ENCODE assay signal across 14 mouse cellular contexts in the genomic region with DNA sequence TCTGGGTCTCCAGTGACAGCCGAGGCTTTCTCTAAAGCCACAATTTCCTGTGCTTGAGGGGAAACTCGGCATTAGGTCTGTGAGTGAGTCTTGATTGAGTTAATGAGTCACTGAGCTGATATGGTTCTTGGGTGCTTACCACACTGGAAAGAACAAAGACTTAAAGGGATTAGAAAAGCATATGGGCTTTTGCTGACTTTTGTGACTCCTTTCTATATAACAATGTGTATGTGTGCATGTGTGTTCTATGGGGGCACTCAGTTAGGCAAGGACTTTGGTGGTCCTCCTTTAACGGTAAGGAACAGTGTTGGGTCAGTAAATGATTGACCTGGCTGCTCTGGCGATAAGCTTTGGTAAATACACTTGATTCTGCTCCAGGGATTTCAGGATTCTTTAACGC. TPM values are rescaled to one million over a fixed set of nuclear protein-coding genes. Genes with fewer than 3 reads are reported as not detected.
DNase-seq lines count a peak whose midpoint lies in the region; ATAC-seq and TF ChIP-seq lines count a peak whose summit lies in the region.
"Had no signal": no experiment of that assay in that cellular context is flagged by ENCODE, and none has a peak within 500 bp of the region (broad histone marks: within the 10 kb centered on the region; RNA-seq: fewer than 3 reads in every experiment).

No protein-coding gene starts in this region.

- peak; percentile 78 for ATAC-seq in lung, embryonic 14.5 days (ENCODE audit: insufficient read depth)
- peak; percentile 86 for ATAC-seq in intestine, embryonic 14.5 days (replicated peaks; ENCODE audit: low FRiP score, low TSS enrichment, low read depth)
- ATAC-seq in stomach, embryonic 14.5 days (ENCODE audit: insufficient number of reproducible peaks, insufficient read depth, low FRiP score, low read depth), result peak; percentile 93
- no peak for ATAC-seq in forebrain, embryonic 11.5 days (replicated peaks; ENCODE audit: low FRiP score)

- no peaks in the 10 kb centered on the region for H3K36me3 ChIP-seq in lung, embryonic 14.5 days (ENCODE audit: insufficient read depth)
- H3K36me3 ChIP-seq in intestine, embryonic 14.5 days (ENCODE audit: control insufficient read depth, insufficient read depth, low read length), result no peaks in the 10 kb centered on the region
- H3K36me3 ChIP-seq in stomach, embryonic 14.5 days (ENCODE audit: control insufficient read depth, insufficient read depth, low read length), result no peaks in the 10 kb centered on the region
- H3K36me3 ChIP-seq in forebrain, embryonic 11.5 days (ENCODE audit: control insufficient read depth, insufficient read depth, low read length), result no peaks in the 10 kb centered on the region

- no peaks in the 10 kb centered on the region for H3K9me3 ChIP-seq in lung, embryonic 14.5 days (ENCODE audit: low read depth, low read length)
- no peaks in the 10 kb centered on the region for H3K9me3 ChIP-seq in intestine, embryonic 14.5 days (ENCODE audit: control insufficient read depth, low read length)
- H3K9me3 ChIP-seq in stomach, embryonic 14.5 days (ENCODE audit: control insufficient read depth, low read depth, low read length), result no peaks in the 10 kb centered on the region
- no peaks in the 10 kb centered on the region for H3K9me3 ChIP-seq in forebrain, embryonic 11.5 days (ENCODE audit: control insufficient read depth, low read length)

- H3K4me2 ChIP-seq in lung, embryonic 14.5 days, result no peak overlapping the region
- peak overlapping the region; percentile 28 for H3K4me2 ChIP-seq in intestine, embryonic 14.5 days (ENCODE audit: low read length)
- H3K4me2 ChIP-seq in stomach, embryonic 14.5 days (replicated peaks; ENCODE audit: low read depth, low read length), result no peak overlapping the region
- no peak overlapping the region for H3K4me2 ChIP-seq in forebrain, embryonic 11.5 days (ENCODE audit: low read depth, low read length, severe bottlenecking)

- no peak overlapping the region for H3K9ac ChIP-seq in lung, embryonic 14.5 days
- H3K9ac ChIP-seq in intestine, embryonic 14.5 days (ENCODE audit: low read length), result no peak overlapping the region
- no peak overlapping the region for H3K9ac ChIP-seq in stomach, embryonic 14.5 days (replicated peaks; ENCODE audit: low read depth, low read length)
- no peak overlapping the region for H3K9ac ChIP-seq in forebrain, embryonic 11.5 days (ENCODE audit: low read length)

- WGBS in lung, embryonic 14.5 days, result 27% methylated on average over 5 of the region's 5 CpGs
- 39% methylated on average over 5 of the region's 5 CpGs for WGBS in intestine, embryonic 14.5 days
- WGBS in stomach, embryonic 14.5 days, result 38% methylated on average over 5 of the region's 5 CpGs
- 71% methylated on average over 5 of the region's 5 CpGs for WGBS in forebrain, embryonic 11.5 days

- no peak overlapping the region for H3K27ac ChIP-seq in lung, embryonic 14.5 days (ENCODE audit: low read depth)
- H3K27ac ChIP-seq in intestine, embryonic 14.5 days (ENCODE audit: low read depth), result peak overlapping the region; percentile 72
- H3K27ac ChIP-seq in stomach, embryonic 14.5 days (ENCODE audit: low read length), result peak overlapping the region; percentile 62; the same call in 1 of the 2 replicates
- no peak overlapping the region for H3K27ac ChIP-seq in forebrain, embryonic 11.5 days (ENCODE audit: low read depth, low read length)

- no peak overlapping the region for H3K4me3 ChIP-seq in lung, embryonic 14.5 days (ENCODE audit: low read depth, low read length)
- H3K4me3 ChIP-seq in intestine, embryonic 14.5 days (ENCODE audit: low read depth, low read length), result peak overlapping the region; percentile 3
- no peak overlapping the region for H3K4me3 ChIP-seq in stomach, embryonic 14.5 days (ENCODE audit: low read depth, low read length)
- H3K4me3 ChIP-seq in forebrain, embryonic 11.5 days (ENCODE audit: low read depth, low read length), result no peak overlapping the region

- TF ChIP-seq CTCF in lung, embryonic 14.5 days (IDR thresholded peaks at IDR 0.05; ENCODE audit: low read depth), result no peak

- H3K27me3 ChIP-seq in lung, embryonic 14.5 days (ENCODE audit: insufficient read depth, low read length), result no peaks in the 10 kb centered on the region
- H3K27me3 ChIP-seq in intestine, embryonic 14.5 days (replicated peaks; ENCODE audit: control insufficient read depth, insufficient read depth, low read length), result no peaks in the 10 kb centered on the region
- no peaks in the 10 kb centered on the region for H3K27me3 ChIP-seq in stomach, embryonic 14.5 days (ENCODE audit: control insufficient read depth, insufficient read depth, low read length)
- H3K27me3 ChIP-seq in forebrain, embryonic 11.5 days (ENCODE audit: control insufficient read depth, insufficient read depth, low read length), result no peaks in the 10 kb centered on the region

- H3K4me1 ChIP-seq in lung, embryonic 14.5 days (ENCODE audit: insufficient read depth), result no peaks in the 10 kb centered on the region
- H3K4me1 ChIP-seq in intestine, embryonic 14.5 days (replicated peaks; ENCODE audit: control insufficient read depth, insufficient read depth, low read length), result no peaks in the 10 kb centered on the region
- 0 out of 2 replicates have a peak, but pooled peaks cover 2% of the 10 kb centered on the region for H3K4me1 ChIP-seq in stomach, embryonic 14.5 days (ENCODE audit: control insufficient read depth, insufficient read depth, low read length)
- no peaks in the 10 kb centered on the region for H3K4me1 ChIP-seq in forebrain, embryonic 11.5 days (replicated peaks; ENCODE audit: control insufficient read depth, insufficient read depth, low read length)

- DNase-seq in lung, embryonic 14.5 days, result peak; percentile 53
- DNase-seq in lung, postnatal 25 days (ENCODE audit: low spot score), result no peak
- no peak for DNase-seq in intestine, embryonic 14.5 days (ENCODE audit: low spot score)
- peak; percentile 49 for DNase-seq in kidney, postnatal 14 days
- DNase-seq in gastrocnemius, postnatal 25 days, result no peak
- DNase-seq in heart, postnatal 4 days, result no peak
- DNase-seq in forebrain, embryonic 11.5 days (ENCODE audit: low spot score), result no peak
- DNase-seq: B cell, adult 2 months; cerebellum, postnatal 36 days; gastrocnemius, postnatal 14 days; lung, postnatal 36 days; spleen, adult 18-20 months had no signal

RNA-seq across cellular contexts. Expression of a gene that starts 0.9 kb away (rescaled TPM):
- polyA plus RNA-seq in lung, embryonic 14.5 days (2014; fragmentation: Nextera tagmentation; extraction: Ambion mirVana), result 47.3 and 48.0 TPM in 2 replicates
- 35.2 and 43.7 TPM in 2 replicates for polyA plus RNA-seq in intestine, embryonic 14.5 days (2014; fragmentation: Nextera tagmentation; extraction: Ambion mirVana)
- 29.7 and 31.2 TPM in 2 replicates for polyA plus RNA-seq in stomach, embryonic 14.5 days (2014; fragmentation: Nextera tagmentation; extraction: Ambion mirVana)
- total RNA-seq in gastrocnemius, postnatal 25 days (2021), result 1 to 10 TPM; 9.4 to 9.9 TPM
- 10 to 100 TPM; 87.3 to 88.9 TPM for total RNA-seq in heart, postnatal 4 days (2021)
- 29.0 and 31.5 TPM in 2 replicates for polyA plus RNA-seq in forebrain, embryonic 11.5 days (2014; fragmentation: Nextera tagmentation; extraction: Ambion mirVana)
- total RNA-seq: monocyte, adult 5-6 weeks had no signal

RNA-seq across cellular contexts. Expression of a gene that starts 57.5 kb away (rescaled TPM):
- 0.78 TPM in 2 replicates for polyA plus RNA-seq in lung, embryonic 14.5 days (2014; fragmentation: Nextera tagmentation; extraction: Ambion mirVana)
- polyA plus RNA-seq in intestine, embryonic 14.5 days (2014; fragmentation: Nextera tagmentation; extraction: Ambion mirVana), result 1.4 and 1.7 TPM in 2 replicates
- 1.0 and 1.2 TPM in 2 replicates for polyA plus RNA-seq in stomach, embryonic 14.5 days (2014; fragmentation: Nextera tagmentation; extraction: Ambion mirVana)
- total RNA-seq in gastrocnemius, postnatal 25 days (2021), result under 1 TPM; 0.15 to 0.19 TPM
- total RNA-seq in heart, postnatal 4 days (2021), result under 1 TPM; 0.45 to 0.50 TPM
- 6.2 and 8.1 TPM in 2 replicates for polyA plus RNA-seq in forebrain, embryonic 11.5 days (2014; fragmentation: Nextera tagmentation; extraction: Ambion mirVana)

Comparison
In these comparisons a context has a peak if more than half of its experiments do, and no peak if none do; other contexts are left out.
1. DNase-seq: peak in lung, embryonic 14.5 days (single experiment) and kidney, postnatal 14 days (single experiment); none in lung, postnatal 25 days (single experiment), intestine, embryonic 14.5 days (single experiment), gastrocnemius, postnatal 25 days (single experiment), heart, postnatal 4 days (single experiment) and forebrain, embryonic 11.5 days (single experiment).
2. H3K27ac ChIP-seq: peak in intestine, embryonic 14.5 days (single experiment) and stomach, embryonic 14.5 days (single experiment); none in lung, embryonic 14.5 days (single experiment) and forebrain, embryonic 11.5 days (single experiment).